Mouse (Mus musculus): Measurements from ENCODE around the gene Hoxd9.

Gene Hoxd9

GRCm38 (mm10) chr2:74727640-74728302 is 30.2 kb downstream of the Hoxd9 start:
- in situ Hi-C loops (cut with MseI, MboI) = loop anchor here in 1 of 2 experiments (10.0 kb wide), 1 partner anchor 237 kb away; no protein-coding TSS in a partner anchor

- in situ Hi-C loops (cut with MseI, MboI) = loop anchor here in 1 of 2 experiments (10.0 kb wide), 1 partner anchor 237 kb away; no protein-coding TSS in a partner anchor
These were observed 30.8 kb downstream of the Hoxd9 start for GRCm38 (mm10) chr2:74728303-74728680.

- in situ Hi-C loops (cut with MseI, MboI) = no loop called here
These were observed 32.8 kb downstream of the Hoxd9 start for GRCm38 (mm10) chr2:74730331-74730730.

- in situ Hi-C loops (cut with MseI, MboI) = no loop called here
These were observed 33.5 kb downstream of the Hoxd9 start for GRCm38 (mm10) chr2:74731055-74731454.

- in situ Hi-C loops (cut with MseI, MboI) = no loop called here
These were observed 34.4 kb downstream of the Hoxd9 start for GRCm38 (mm10) chr2:74731799-74732512.

- in situ Hi-C loops (cut with MseI, MboI) = no loop called here
These were observed 35.2 kb downstream of the Hoxd9 start for GRCm38 (mm10) chr2:74732513-74733316.

GRCm38 (mm10) chr2:74733317-74733661 is 35.8 kb downstream of the Hoxd9 start:
- in situ Hi-C loops (cut with MseI, MboI) = no loop called here

GRCm38 (mm10) chr2:74733765-74734164 is 36.2 kb downstream of the Hoxd9 start:
- in situ Hi-C loops (cut with MseI, MboI) = no loop called here

GRCm38 (mm10) chr2:74734451-74734850 is 36.9 kb downstream of the Hoxd9 start:
- in situ Hi-C loops (cut with MseI, MboI) = no loop called here

GRCm38 (mm10) chr2:74734996-74735811 is 37.7 kb downstream of the Hoxd9 start:
- in situ Hi-C loops (cut with MseI, MboI) = no loop called here

- in situ Hi-C loops (cut with MseI, MboI) = no loop called here
These were observed 38.5 kb downstream of the Hoxd9 start for GRCm38 (mm10) chr2:74735851-74736687.

GRCm38 (mm10) chr2:74736688-74737577 is 39.4 kb downstream of the Hoxd9 start:
- in situ Hi-C loops (cut with MseI, MboI) = no loop called here

- in situ Hi-C loops (cut with MseI, MboI) = no loop called here
These were observed 40.1 kb downstream of the Hoxd9 start for GRCm38 (mm10) chr2:74737578-74738070.

- in situ Hi-C loops (cut with MseI, MboI) = no loop called here
These were observed 41.3 kb downstream of the Hoxd9 start for GRCm38 (mm10) chr2:74738623-74739475.

GRCm38 (mm10) chr2:74739476-74739800 is 41.9 kb downstream of the Hoxd9 start:
- in situ Hi-C loops (cut with MseI, MboI) = no loop called here

GRCm38 (mm10) chr2:74739869-74740268 is 42.3 kb downstream of the Hoxd9 start:
- in situ Hi-C loops (cut with MseI, MboI) = no loop called here

- in situ Hi-C loops (cut with MseI, MboI) = no loop called here
These were observed 43.0 kb downstream of the Hoxd9 start for GRCm38 (mm10) chr2:74740311-74741091.
